Mouse (Mus musculus) G1E (cell line): ENCODE measurements around the gene Gstk1. TPM values are rescaled to one million over a fixed set of nuclear protein-coding genes. Genes with fewer than 3 reads are reported as not detected.

Source experiments
- ATAC-seq: 2 replicates; pipeline ENCODE4 v1.8.0; 2016; ENCODE audit warnings: mild to moderate bottlenecking; ENCODE audit not compliant: insufficient number of reproducible peaks, poor library complexity, low FRiP score, severe bottlenecking; ENCODE audit errors: extremely low read depth
- DNase-seq: peaks from one replicate; pipeline ENCODE4 v3.0.0; 2012; ENCODE audit warnings: low spot score
- H3K27me3 ChIP-seq: 2 replicates; pipeline ENCODE4 v1.6.1; 2012; ENCODE audit warnings: mild to moderate bottlenecking, low read length, inconsistent platforms; ENCODE audit not compliant: insufficient read depth
- H3K36me3 ChIP-seq: replicated peaks from 2 replicates; pipeline ENCODE3; 2012; ENCODE audit warnings: mild to moderate bottlenecking, inconsistent platforms
- H3K4me1 ChIP-seq: 2 replicates; pipeline ENCODE4 v1.6.1; 2012; ENCODE audit warnings: low read depth, low read length, inconsistent platforms, mixed read lengths; ENCODE audit not compliant: insufficient read depth
- H3K4me3 ChIP-seq: 2 replicates; pipeline ENCODE4 v1.5.1; 2012; ENCODE audit warnings: low read depth, mild to moderate bottlenecking, inconsistent platforms, low read length, moderate library complexity, mixed read lengths
- H3K9me3 ChIP-seq: replicated peaks from 2 replicates; pipeline ENCODE4 v1.6.1; 2012; ENCODE audit warnings: inconsistent platforms
- CTCF ChIP-seq: IDR thresholded peaks from 2 replicates; pipeline ENCODE4 v1.5.1; 2012; ENCODE audit warnings: low read depth, low read length, inconsistent platforms, mixed read lengths
- GATA1 ChIP-seq: IDR thresholded peaks from 2 replicates; pipeline ENCODE4 v1.6.1; 2012; ENCODE audit warnings: borderline replicate concordance, low read length, inconsistent platforms, mixed read lengths
- GATA2 ChIP-seq: IDR thresholded peaks from 2 replicates; pipeline ENCODE4 v1.6.1; 2012; ENCODE audit warnings: low read depth, low read length, inconsistent platforms, borderline replicate concordance
- POLR2AphosphoS5 ChIP-seq: IDR thresholded peaks from 2 replicates; pipeline ENCODE4 v1.6.1; 2012; ENCODE audit warnings: low read depth, low read length, inconsistent platforms; ENCODE audit not compliant: insufficient replicate concordance
- TAL1 ChIP-seq: conservative IDR thresholded peaks from 2 replicates; pipeline ENCODE4 v1.6.1; 2012; ENCODE audit warnings: low read depth, low read length, inconsistent platforms, mixed read lengths
- polyA plus RNA-seq: library from polyadenylated mRNA; stranded (reverse); fragments of >175 nt; gene quantifications from 2 replicates; pipeline ENCODE4 v1.2.3, GENCODE M21; 2012
- total RNA-seq, 2 experiments: library from RNA; stranded (forward) in 1 of 2; stranded (reverse) in 1 of 2; fragments of 200-1000 nt in 1 of 2; fragments of >200 nt in 1 of 2; fragmentation: Nextera tagmentation in 1 of 2; gene quantifications; 2 replicates each; pipeline ENCODE4 v1.2.3; 2014 to 2017

Gene Gstk1
- total and polyA plus RNA-seq, 3 experiments = 0.55 TPM; not detected in 2

DNA sequence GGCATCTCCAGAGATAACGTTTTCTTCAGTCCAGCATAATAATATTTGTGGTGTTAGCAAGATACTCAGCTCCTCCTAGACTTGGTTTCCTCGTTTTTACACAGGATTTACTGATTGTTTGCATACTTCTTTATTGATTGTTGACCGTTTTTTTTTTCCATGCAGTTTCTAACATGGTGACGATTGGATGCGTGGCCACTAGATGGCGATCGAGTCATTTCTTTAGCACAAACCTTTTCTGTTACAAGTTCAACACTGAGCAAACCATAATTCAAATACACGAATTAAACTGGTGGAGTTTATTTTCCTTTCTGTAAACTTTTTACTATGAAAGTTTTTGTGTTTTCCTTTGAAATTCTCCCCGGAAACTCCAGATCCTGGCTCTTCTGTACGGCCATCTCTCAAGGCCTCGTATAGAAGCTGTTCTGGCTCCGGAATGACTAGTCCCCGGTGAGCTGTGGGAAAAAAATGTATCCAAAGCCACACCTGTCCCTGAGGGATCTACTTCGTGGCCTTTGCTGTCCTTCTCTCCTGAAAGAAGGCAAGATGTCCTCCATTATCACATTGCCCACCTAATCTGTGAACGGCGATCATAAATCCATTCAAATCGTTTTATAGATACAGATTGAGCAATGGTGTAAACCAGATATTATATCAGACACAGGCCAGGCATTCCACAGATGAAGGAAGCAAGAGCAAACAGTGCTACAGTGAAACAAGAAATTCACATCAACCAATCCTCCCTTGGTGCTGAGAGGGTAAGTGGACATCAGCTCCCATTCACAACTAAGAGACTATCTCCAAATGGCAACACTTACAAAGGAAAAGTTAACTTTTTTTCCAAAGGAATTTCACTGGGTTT, 18.3 kb upstream of the Gstk1 start:
- no peak for DNase-seq
- peak; percentile 15; the same call in 1 of the 2 replicates for ATAC-seq

DNA sequence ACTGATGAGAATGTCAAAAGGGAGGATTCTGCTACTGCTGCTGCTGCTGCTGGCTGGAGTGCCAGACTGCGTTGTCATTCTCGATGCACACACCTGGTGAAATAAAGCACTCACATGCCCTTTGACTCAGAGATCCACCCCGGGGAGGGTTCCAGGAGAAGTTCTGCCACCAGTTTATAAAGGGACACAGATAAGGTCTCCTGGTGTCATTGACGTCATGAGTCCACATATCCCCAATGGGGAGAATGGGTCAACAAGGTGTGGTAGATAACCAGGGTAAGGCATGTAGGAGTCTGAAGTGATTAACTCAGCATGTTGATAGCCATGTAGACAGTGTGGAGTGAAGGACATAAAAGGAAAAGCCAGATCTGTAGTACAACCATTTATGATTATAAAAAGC, 16.1 kb upstream of the Gstk1 start:
- no peak for ATAC-seq
- TF ChIP-seq CTCF = no peak
- no peak for TF ChIP-seq POLR2AphosphoS5
- TF ChIP-seq TAL1 = no peak
- no peak for TF ChIP-seq GATA1
- no peak for TF ChIP-seq GATA2
- H3K4me1 ChIP-seq = no peaks in the 10 kb centered on the region
- H3K27me3 ChIP-seq = 0 out of 2 replicates have a peak, but pooled peaks cover 2% of the 10 kb centered on the region
- no peak for DNase-seq
- no peak overlapping the region for H3K4me3 ChIP-seq
- no peaks in the 10 kb centered on the region for H3K36me3 ChIP-seq
- no peaks in the 10 kb centered on the region for H3K9me3 ChIP-seq

More for the DNA sequence above, 18.3 kb upstream of the Gstk1 start:
- Histone ChIP-seq H3K9me3 (no peaks in the 10 kb centered on the region), H3K27me3 (0 out of 2 replicates have a peak, but pooled peaks cover 2% of the 10 kb centered on the region), H3K4me3 (no peak overlapping the region), H3K36me3 (no peaks in the 10 kb centered on the region), H3K4me1 (no peaks in the 10 kb centered on the region)
- TF ChIP-seq GATA2 (no peak), CTCF (0 out of 2 replicates have a peak, but pooled peaks have one; percentile 14)

DNA sequence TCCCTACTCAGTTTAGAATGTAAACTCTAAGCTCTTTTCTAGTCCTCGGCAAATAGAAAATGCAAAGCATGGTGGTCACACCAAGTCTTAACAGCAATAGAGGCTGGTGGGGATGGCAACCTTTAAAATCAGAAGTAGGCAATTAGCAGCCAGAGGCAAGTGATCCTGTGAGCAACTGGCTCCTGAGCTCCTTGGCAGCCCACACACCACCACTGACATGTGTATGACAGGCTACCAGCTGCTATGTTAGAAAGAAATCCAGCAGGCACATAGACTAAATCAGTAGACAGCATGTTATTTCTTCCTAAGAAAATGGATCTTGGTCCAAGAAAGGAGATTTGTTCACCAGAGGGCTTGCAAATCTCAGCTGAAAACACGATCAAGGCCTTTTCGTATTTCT, 14.5 kb upstream of the Gstk1 start:
- Histone ChIP-seq H3K4me1 (no peaks in the 10 kb centered on the region), H3K36me3 (no peaks in the 10 kb centered on the region), H3K27me3 (0 out of 2 replicates have a peak, but pooled peaks cover 2% of the 10 kb centered on the region), H3K4me3 (no peak overlapping the region), H3K9me3 (no peaks in the 10 kb centered on the region)
- TF ChIP-seq GATA2 (no peak), TAL1 (no peak), GATA1 (no peak), CTCF (no peak), POLR2AphosphoS5 (no peak)
- ATAC-seq = no peak
- DNase-seq = no peak

DNA sequence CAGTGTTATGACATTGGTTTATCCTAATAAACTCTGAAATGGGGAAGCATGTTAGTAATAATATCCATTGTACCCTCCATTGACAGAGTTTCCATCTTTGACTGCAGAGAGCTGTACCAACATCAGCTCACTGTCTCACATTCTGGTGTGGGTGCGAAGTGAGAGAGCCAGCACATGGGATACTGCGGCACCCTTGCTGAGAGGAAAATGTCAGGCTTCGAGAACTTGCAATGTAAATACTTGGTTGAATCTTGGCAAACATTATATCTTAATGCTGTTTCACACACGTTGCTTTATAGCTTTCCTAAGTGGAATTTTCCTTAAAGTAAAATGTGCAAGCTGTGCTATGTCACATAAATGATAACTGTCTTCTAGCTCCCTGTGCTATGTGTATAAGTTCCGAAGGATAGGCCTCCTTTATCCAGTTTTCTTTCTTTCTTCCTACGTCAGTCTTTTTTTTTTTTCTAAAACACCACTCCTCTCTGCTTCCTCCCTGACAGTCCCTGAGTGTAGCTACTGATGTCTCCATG, 8.4 kb upstream of the Gstk1 start:
- H3K36me3 ChIP-seq = no peaks in the 10 kb centered on the region
- ATAC-seq = no peak

DNA sequence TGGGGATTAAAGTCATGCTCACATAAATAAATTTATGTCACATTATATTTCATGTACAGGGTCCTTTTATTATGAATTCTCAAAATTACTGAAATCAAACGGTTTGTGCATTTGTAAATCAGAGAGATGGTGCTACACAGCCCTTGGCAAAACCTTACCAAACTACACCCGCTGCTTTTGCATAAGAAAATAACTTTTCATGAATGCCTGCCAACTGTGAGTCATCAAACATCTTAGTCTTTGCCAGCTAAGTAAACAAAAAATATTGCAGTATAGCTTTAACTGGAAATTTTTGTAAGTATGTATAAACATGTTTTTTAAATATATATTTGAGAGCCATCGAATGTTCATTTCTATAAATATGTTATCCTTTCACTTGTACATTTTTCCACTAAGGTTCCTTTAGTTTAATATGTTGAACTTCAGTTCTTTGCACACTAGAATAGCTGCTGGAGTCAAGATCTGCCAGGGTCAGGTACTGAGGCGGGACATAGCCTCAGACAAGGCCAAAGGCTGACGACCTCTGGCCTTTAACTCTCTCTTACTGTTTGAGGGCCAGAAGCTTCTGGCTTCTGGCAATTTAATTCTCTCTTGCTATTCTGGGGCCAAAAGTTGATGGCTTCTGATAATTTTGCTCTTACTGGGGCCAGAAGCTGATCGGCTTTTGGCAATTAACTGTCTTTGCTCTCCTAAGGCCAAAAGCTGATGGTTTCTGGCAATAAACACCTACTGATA, 4.3 kb upstream of the Gstk1 start:
- H3K36me3 ChIP-seq = no peaks in the 10 kb centered on the region
- TF ChIP-seq POLR2AphosphoS5 (no peak), CTCF (no peak), TAL1 (no peak), GATA2 (no peak), GATA1 (no peak)
- no peaks in the 10 kb centered on the region for H3K9me3 ChIP-seq
- peaks cover 12% of the 10 kb centered on the region for H3K27me3 ChIP-seq
- no peak overlapping the region for H3K4me3 ChIP-seq
- peaks cover 6% of the 10 kb centered on the region; the same call in 1 of the 2 replicates for H3K4me1 ChIP-seq
- DNase-seq (no peak), ATAC-seq (no peak)

More for the DNA sequence above, 8.4 kb upstream of the Gstk1 start:
- H3K4me1 ChIP-seq = no peaks in the 10 kb centered on the region
- no peak overlapping the region for H3K4me3 ChIP-seq
- DNase-seq = no peak
- 0 out of 2 replicates have a peak, but pooled peaks cover 2% of the 10 kb centered on the region for H3K27me3 ChIP-seq
- no peaks in the 10 kb centered on the region for H3K9me3 ChIP-seq
- no peak for TF ChIP-seq TAL1

DNA sequence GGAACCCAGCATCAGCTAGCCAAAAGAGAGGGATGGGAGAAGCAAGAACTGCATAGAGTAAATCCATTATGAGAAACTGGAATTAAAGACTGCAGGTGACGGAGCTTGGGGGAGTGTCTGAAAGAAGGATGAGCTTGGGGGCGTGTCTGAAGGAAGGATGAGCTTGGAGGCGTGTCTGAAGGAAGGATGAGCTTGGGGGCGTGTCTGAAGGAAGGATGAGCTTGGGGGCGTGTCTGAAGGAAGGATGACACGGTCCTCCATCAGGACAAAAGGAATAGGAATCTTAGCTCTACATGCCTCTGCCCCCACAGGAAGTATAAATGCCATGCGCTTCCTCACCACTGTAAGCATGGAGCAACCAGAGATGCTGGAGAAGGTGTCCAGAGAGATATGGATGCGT, 1.4 kb downstream of the Gstk1 start:
- DNase-seq = no peak
- Histone ChIP-seq H3K4me1 (peaks cover 6% of the 10 kb centered on the region; the same call in 1 of the 2 replicates), H3K9me3 (no peaks in the 10 kb centered on the region), H3K36me3 (no peaks in the 10 kb centered on the region), H3K4me3 (no peak overlapping the region), H3K27me3 (peaks cover 20% of the 10 kb centered on the region)
- TF ChIP-seq GATA2 (no peak), CTCF (no peak)
- no peak for ATAC-seq
